Mouse (Mus musculus) central nervous system, embryonic 18 days (tissue): ENCODE data around the gene Smco1. TPM values are rescaled to one million over a fixed set of nuclear protein-coding genes. Genes with fewer than 3 reads are reported as not detected.

ENCODE experiments used
- polyA plus RNA-seq: library from polyadenylated mRNA; depleted of rRNA; stranded (reverse); fragments of >200 nt; gene quantifications from 2 replicates; pipeline ENCODE4 v1.2.3, GENCODE M21; 2012; rRNA removed

Gene Smco1
- polyA plus RNA-seq = not detected in 2 replicates

DNA sequence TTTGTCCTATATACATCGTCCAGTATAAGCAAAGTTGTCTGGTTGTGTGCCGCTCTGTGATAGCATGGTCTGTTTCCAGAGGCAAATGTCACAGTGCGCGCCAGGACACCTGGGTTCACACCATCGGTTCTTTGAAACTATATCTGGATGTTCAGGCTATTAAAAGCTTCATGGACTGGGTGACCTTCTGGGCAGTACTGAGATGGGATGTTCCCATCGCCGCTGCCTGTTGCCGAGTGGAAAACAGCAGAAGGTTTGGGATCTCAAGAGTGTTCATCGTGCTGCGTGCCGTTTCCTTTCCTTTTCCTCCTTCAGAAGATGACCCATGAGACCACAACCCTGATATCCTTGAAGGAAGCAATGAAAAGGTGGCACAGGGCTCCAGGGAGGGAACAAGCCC is at the start of gene Smco1:
Gene Smco1 (plus strand): TSS at position 178 of the 400 bp plus-strand sequence.

DNA sequence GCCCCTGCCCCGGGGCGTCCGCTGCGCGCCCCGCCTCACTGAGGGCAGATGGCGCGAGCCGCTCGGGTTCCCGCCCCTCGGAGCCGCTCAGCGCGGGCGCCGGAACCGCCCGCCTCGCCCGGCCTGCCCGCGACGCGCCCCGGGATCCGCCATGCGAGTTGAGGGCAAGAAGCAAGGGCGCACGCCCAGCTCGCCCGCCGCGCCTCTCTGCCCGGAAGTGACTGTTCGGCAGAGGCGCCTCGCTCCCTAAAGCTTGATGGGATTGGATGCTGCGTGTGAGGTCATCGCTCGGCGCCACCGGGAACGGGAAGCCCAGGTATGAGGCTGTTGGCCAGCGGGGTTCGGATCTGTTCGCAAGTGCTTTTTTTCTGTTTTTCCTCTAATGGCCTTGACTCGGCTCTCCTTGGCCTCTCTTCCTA is 24.3 kb upstream of the Smco1 start, which contains the start of the genes Fbxo45 and Wdr53:
Gene Fbxo45 (minus strand): TSS at position 207 of the 419 bp plus-strand sequence.
Gene Wdr53 (plus strand): TSS at position 276 of the 419 bp plus-strand sequence.

DNA sequence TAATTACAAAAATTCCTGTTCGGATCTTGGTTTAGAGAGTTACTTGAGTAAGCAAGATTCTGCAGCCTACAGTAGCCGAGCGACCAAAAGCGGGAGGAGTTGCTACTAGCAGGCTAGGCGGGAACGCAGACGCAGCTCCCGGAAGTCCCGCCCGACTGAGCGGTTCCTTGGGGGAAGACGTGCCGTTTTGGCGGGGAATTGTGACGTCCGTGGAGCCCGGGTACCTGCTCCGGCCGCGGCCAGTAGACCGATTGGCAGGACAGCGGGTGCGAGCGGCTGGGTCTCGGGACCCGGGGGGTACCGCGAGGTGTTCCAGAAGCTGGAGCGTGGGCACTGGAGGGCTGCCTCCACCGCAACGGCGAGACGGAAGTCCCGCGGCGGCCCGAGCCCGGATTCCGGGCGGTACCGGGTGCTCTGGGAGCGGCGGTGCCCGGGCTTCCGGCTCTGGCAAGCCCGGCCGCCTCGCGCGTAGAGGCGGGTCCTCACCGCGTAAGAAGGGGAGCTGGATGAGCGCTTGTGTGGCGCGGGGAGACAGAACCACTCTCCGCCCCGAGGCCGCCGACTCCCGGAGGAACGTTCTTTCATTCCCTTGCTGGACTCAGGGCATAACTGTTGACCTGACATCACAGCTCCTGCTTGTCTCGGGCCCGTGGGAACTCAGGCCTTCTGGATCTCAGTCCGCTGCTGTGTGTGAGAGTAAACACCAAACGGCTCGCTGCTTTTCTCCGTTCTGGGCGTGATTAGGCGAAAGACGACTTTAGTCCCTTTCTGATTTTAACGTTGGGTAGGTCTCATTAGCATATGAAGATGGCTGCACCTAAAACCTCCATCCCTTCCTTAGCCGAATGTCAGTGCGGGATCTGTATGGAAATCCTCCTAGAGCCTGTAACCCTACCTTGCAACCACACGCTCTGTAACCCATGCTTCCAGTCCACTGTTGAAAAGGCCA is 6.3 kb downstream of the Smco1 start, which contains the start of gene Rnf168:
Gene Rnf168 (plus strand): TSS at position 152 of the 949 bp plus-strand sequence.

Other genes with a start within 250 kb of the Smco1 start
- gene Pak2, start 192.1 kb upstream of the Smco1 start, polyA plus RNA-seq = 27.0 and 28.0 TPM in 2 replicates
- 73.2 and 76.4 TPM in 2 replicates for gene Pigx, start 171.7 kb upstream of the Smco1 start, polyA plus RNA-seq
- gene Cep19, start 171.7 kb upstream of the Smco1 start, polyA plus RNA-seq = 34.8 and 39.6 TPM in 2 replicates
- 5.1 and 5.8 TPM in 2 replicates for gene Nrros, start 105.9 kb upstream of the Smco1 start, polyA plus RNA-seq
- gene Bex6, start 91.6 kb upstream of the Smco1 start, polyA plus RNA-seq = not detected in 2 replicates
- gene Fbxo45, start 24.3 kb upstream of the Smco1 start, polyA plus RNA-seq = 29.3 and 30.6 TPM in 2 replicates
- gene Wdr53, start 24.2 kb upstream of the Smco1 start, polyA plus RNA-seq = 9.0 and 9.5 TPM in 2 replicates
- gene Rnf168, start 6.0 kb downstream of the Smco1 start, polyA plus RNA-seq = 16.9 and 17.8 TPM in 2 replicates
- 23.3 and 24.1 TPM in 2 replicates for gene Ubxn7, start 60.8 kb downstream of the Smco1 start, polyA plus RNA-seq
- gene Tm4sf19, start 129.0 kb downstream of the Smco1 start, polyA plus RNA-seq = 0.08 and 0.28 TPM in 2 replicates
- 27.2 and 30.2 TPM in 2 replicates for gene Tctex1d2, start 148.2 kb downstream of the Smco1 start, polyA plus RNA-seq
- gene Pcyt1a, start 159.5 kb downstream of the Smco1 start, polyA plus RNA-seq = 29.8 and 31.0 TPM in 2 replicates
- 0.05 and 0.08 TPM in 2 replicates for gene Slc51a, start 216.4 kb downstream of the Smco1 start, polyA plus RNA-seq
- 0.12 and 0.13 TPM in 2 replicates for gene Zdhhc19, start 224.8 kb downstream of the Smco1 start, polyA plus RNA-seq